Mouse (Mus musculus): ENCODE data around the gene Id3.

The Id3 gene

DNA sequence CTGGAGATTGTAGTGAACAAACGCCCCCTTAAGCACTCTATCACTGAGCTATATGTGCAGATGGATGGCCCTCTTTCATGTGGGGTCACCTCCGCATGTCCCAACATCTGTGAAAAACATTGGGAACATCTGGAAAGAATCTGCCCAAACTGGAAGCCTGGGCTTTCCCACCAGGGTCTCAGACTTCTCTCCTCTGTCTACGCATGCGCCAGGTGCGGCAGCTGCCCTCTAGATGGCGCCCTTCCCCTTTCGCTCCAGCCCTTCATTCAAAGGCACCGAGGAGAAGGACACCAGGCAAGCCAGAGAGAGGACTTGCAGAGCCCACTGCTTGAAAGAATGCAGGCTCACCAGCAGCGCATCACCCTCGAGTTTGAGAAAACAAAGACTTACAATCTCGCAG is 20.2 kb downstream of the Id3 start:
- peak; percentile 95 for TF ChIP-seq CTCF (conservative IDR thresholded peaks at IDR 0.05; ENCODE audit: low read length)
- no peak for TF ChIP-seq NANOG (IDR thresholded peaks at IDR 0.05; ENCODE audit: borderline replicate concordance, low read length)
- TF ChIP-seq POU5F1 (IDR thresholded peaks at IDR 0.05; ENCODE audit: borderline replicate concordance, low read length): no peak
- Histone ChIP-seq H3K4me1 (replicated peaks; ENCODE audit: low read depth, low read length) (peaks cover 42% of the 10 kb centered on the region), H3K36me3 (ENCODE audit: insufficient read depth, low read length) (no peaks in the 10 kb centered on the region), H3K4me3 (replicated peaks; ENCODE audit: low read length) (no peak overlapping the region), H3K9me3 (ENCODE audit: low read length) (no peaks in the 10 kb centered on the region), H3K27me3 (ENCODE audit: insufficient read depth, low read length) (no peaks in the 10 kb centered on the region)

DNA sequence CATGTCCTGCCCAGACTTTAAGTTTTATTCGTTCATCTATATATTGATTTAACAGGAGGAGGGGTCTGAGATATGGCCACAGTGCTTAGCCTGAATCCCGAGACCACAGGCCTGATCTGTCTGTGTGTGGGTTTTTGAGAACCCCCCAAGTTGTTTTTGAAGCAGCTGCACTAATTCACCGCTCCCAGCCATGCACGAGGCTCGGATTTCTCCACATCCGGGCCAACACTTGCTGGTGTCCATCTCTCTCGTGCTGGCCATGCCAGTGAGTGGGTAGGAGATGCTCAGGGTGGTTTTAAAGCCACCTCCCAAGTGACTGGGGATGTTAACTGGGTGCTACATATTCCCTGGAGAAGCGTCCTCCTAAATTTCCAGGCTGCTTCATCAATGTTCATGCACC is 21.7 kb downstream of the Id3 start:
- Histone ChIP-seq H3K4me3 (replicated peaks; ENCODE audit: low read length) (no peak overlapping the region), H3K4me1 (replicated peaks; ENCODE audit: low read depth, low read length) (peaks cover 40% of the 10 kb centered on the region), H3K36me3 (ENCODE audit: insufficient read depth, low read length) (no peaks in the 10 kb centered on the region), H3K9me3 (ENCODE audit: low read length) (no peaks in the 10 kb centered on the region), H3K27me3 (ENCODE audit: insufficient read depth, low read length) (peaks cover 3% of the 10 kb centered on the region; the same call in 1 of the 2 replicates)
- TF ChIP-seq POU5F1 (IDR thresholded peaks at IDR 0.05; ENCODE audit: borderline replicate concordance, low read length) (no peak), CTCF (conservative IDR thresholded peaks at IDR 0.05; ENCODE audit: low read length) (no peak), NANOG (IDR thresholded peaks at IDR 0.05; ENCODE audit: borderline replicate concordance, low read length) (no peak)

GRCm38 (mm10) chr4:136167701-136168100 is 24.4 kb downstream of the Id3 start:
- TF ChIP-seq CTCF (conservative IDR thresholded peaks at IDR 0.05; ENCODE audit: low read length) (no peak), POU5F1 (IDR thresholded peaks at IDR 0.05; ENCODE audit: borderline replicate concordance, low read length) (no peak), NANOG (IDR thresholded peaks at IDR 0.05; ENCODE audit: borderline replicate concordance, low read length) (no peak)
- Histone ChIP-seq H3K9me3 (ENCODE audit: low read length) (no peaks in the 10 kb centered on the region), H3K27me3 (ENCODE audit: insufficient read depth, low read length) (peaks cover 5% of the 10 kb centered on the region; the same call in 1 of the 2 replicates), H3K4me1 (replicated peaks; ENCODE audit: low read depth, low read length) (peaks cover 49% of the 10 kb centered on the region), H3K36me3 (ENCODE audit: insufficient read depth, low read length) (no peaks in the 10 kb centered on the region), H3K4me3 (replicated peaks; ENCODE audit: low read length) (no peak overlapping the region)

- no peaks in the 10 kb centered on the region for H3K9me3 ChIP-seq (ENCODE audit: low read length)
- H3K27me3 ChIP-seq (ENCODE audit: insufficient read depth, low read length): peaks cover 5% of the 10 kb centered on the region; the same call in 1 of the 2 replicates
- H3K4me3 ChIP-seq (replicated peaks; ENCODE audit: low read length): no peak overlapping the region
- peaks cover 59% of the 10 kb centered on the region for H3K4me1 ChIP-seq (replicated peaks; ENCODE audit: low read depth, low read length)
- H3K36me3 ChIP-seq (ENCODE audit: insufficient read depth, low read length): no peaks in the 10 kb centered on the region; the same call in 1 of the 2 replicates
- TF ChIP-seq CTCF (conservative IDR thresholded peaks at IDR 0.05; ENCODE audit: low read length): no peak
- TF ChIP-seq NANOG (IDR thresholded peaks at IDR 0.05; ENCODE audit: borderline replicate concordance, low read length): no peak
- TF ChIP-seq POU5F1 (IDR thresholded peaks at IDR 0.05; ENCODE audit: borderline replicate concordance, low read length): no peak
Measured at GRCm38 (mm10) chr4:136170401-136170800, 27.1 kb downstream of the Id3 start.

GRCm38 (mm10) chr4:136171455-136171854 is 28.2 kb downstream of the Id3 start:
- TF ChIP-seq POU5F1 (IDR thresholded peaks at IDR 0.05; ENCODE audit: borderline replicate concordance, low read length): no peak
- TF ChIP-seq NANOG (IDR thresholded peaks at IDR 0.05; ENCODE audit: borderline replicate concordance, low read length): no peak
- TF ChIP-seq CTCF (conservative IDR thresholded peaks at IDR 0.05; ENCODE audit: low read length): no peak
- peaks cover 62% of the 10 kb centered on the region for H3K4me1 ChIP-seq (replicated peaks; ENCODE audit: low read depth, low read length)
- H3K4me3 ChIP-seq (replicated peaks; ENCODE audit: low read length): peak overlapping the region; percentile 57
- H3K36me3 ChIP-seq (ENCODE audit: insufficient read depth, low read length): peaks cover 3% of the 10 kb centered on the region
- peaks cover 5% of the 10 kb centered on the region; the same call in 1 of the 2 replicates for H3K27me3 ChIP-seq (ENCODE audit: insufficient read depth, low read length)
- no peaks in the 10 kb centered on the region for H3K9me3 ChIP-seq (ENCODE audit: low read length)

DNA sequence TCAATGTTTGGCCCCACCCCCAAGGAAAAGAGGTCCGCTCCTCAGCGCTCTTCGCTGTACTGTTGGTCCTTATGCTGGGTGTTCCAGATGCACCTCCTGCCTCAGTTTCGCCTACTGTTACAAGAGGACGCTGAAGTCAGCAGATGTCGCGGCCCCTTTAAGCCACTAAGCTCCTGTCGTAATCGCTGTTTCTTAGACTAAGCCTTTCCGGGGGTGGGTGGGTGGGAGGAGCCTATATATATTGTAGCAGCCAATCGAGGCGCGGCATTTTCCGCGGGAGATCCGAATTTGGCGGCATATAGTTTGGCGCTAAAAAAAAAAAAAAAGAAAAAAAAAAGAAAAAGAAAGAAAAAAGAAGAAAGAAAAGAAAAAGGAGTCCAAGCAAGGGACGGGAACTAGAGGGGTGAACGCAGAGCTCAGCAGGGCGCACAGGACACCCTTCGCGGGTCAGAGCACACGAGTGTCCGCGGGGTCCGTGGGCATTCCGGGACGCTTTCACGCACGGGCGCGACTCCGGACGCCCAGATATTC is 28.8 kb downstream of the Id3 start, which contains the start of gene E2f2:
E2f2 (plus strand) TSS at position 384 of the 531 bp plus-strand sequence.
- peaks cover 5% of the 10 kb centered on the region for H3K36me3 ChIP-seq (ENCODE audit: insufficient read depth, low read length)
- TF ChIP-seq CTCF (conservative IDR thresholded peaks at IDR 0.05; ENCODE audit: low read length): no peak
- no peak for TF ChIP-seq POU5F1 (IDR thresholded peaks at IDR 0.05; ENCODE audit: borderline replicate concordance, low read length)
- TF ChIP-seq NANOG (IDR thresholded peaks at IDR 0.05; ENCODE audit: borderline replicate concordance, low read length): no peak
- no peaks in the 10 kb centered on the region for H3K9me3 ChIP-seq (ENCODE audit: low read length)
- peak within 1 kb of the TSS; percentile 91 for H3K4me3 ChIP-seq (replicated peaks; ENCODE audit: low read length)
- peaks cover 5% of the 10 kb centered on the region; the same call in 1 of the 2 replicates for H3K27me3 ChIP-seq (ENCODE audit: insufficient read depth, low read length)
- peaks cover 68% of the 10 kb centered on the region for H3K4me1 ChIP-seq (replicated peaks; ENCODE audit: low read depth, low read length)

DNA sequence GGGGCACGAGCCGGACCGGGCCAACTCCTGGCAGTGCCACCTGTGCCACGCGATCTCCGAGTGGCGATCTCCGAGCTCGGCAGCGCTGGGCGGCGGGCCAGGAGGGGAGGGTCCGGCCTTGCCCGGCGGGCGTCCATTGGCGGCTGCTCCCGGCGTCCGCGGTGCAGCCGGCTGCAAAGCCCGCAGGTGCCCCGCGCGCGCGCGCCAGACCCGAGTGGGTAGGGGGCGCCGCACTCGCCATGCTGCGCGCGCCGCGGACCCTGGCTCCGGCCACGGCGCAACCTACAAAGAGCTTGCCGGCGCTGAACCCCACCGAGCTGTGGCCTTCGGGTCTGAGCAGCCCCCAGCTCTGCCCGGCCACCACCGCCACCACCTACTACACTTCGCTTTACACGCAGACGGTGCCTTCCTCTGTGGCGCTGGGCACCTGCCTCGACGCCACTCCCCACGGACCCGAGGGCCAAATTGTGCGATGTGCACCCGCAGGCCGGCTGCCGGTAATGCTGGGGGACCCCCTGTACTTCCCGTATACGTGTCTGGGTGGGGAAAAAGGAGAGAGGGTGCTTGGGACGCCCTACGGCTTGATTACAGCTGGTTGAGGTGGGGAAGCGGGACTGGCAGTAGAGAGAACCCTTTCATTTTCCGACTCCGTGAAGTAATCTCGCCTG is 29.4 kb downstream of the Id3 start:
- no peak for TF ChIP-seq CTCF (conservative IDR thresholded peaks at IDR 0.05; ENCODE audit: low read length)
- no peak for TF ChIP-seq POU5F1 (IDR thresholded peaks at IDR 0.05; ENCODE audit: borderline replicate concordance, low read length)
- TF ChIP-seq NANOG (IDR thresholded peaks at IDR 0.05; ENCODE audit: borderline replicate concordance, low read length): no peak
- H3K4me1 ChIP-seq (replicated peaks; ENCODE audit: low read depth, low read length): peaks cover 74% of the 10 kb centered on the region

DNA sequence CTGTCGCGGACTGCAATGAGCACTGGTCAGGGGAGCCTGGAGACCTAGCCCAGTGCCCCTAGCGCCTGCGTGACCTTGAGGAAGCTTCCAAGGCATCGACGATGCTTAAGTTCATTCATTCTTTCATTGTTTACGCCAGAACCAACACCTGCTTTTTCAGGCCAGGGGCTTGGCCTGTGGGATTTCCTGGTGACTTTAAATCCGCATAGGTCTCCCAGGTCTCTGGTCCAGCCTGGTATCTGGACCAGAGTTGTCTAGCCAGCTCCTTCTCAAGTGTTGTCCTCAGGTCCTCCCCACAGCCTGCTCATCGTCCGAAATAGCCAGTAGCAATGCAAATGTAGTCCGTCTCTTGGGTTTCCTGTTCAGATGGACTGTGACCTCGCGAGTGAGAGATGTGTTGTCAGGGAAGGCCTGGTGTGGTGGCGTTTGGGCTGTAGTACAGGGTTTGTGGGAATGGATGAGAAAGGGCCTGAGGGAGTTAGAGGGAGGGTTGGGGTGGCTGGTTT is 30.0 kb downstream of the Id3 start:
- Histone ChIP-seq H3K27me3 (ENCODE audit: insufficient read depth, low read length) (peaks cover 5% of the 10 kb centered on the region; the same call in 1 of the 2 replicates), H3K36me3 (ENCODE audit: insufficient read depth, low read length) (peaks cover 5% of the 10 kb centered on the region), H3K4me1 (replicated peaks; ENCODE audit: low read depth, low read length) (peaks cover 80% of the 10 kb centered on the region), H3K4me3 (replicated peaks; ENCODE audit: low read length) (peak overlapping the region; percentile 91), H3K9me3 (ENCODE audit: low read length) (no peaks in the 10 kb centered on the region)
- no peak for TF ChIP-seq POU5F1 (IDR thresholded peaks at IDR 0.05; ENCODE audit: borderline replicate concordance, low read length)
- no peak for TF ChIP-seq NANOG (IDR thresholded peaks at IDR 0.05; ENCODE audit: borderline replicate concordance, low read length)
- TF ChIP-seq CTCF (conservative IDR thresholded peaks at IDR 0.05; ENCODE audit: low read length): no peak

More for the DNA sequence above, 29.4 kb downstream of the Id3 start:
- Histone ChIP-seq H3K4me3 (replicated peaks; ENCODE audit: low read length) (peak overlapping the region; percentile 91), H3K36me3 (ENCODE audit: insufficient read depth, low read length) (peaks cover 5% of the 10 kb centered on the region), H3K9me3 (ENCODE audit: low read length) (no peaks in the 10 kb centered on the region), H3K27me3 (ENCODE audit: insufficient read depth, low read length) (peaks cover 5% of the 10 kb centered on the region; the same call in 1 of the 2 replicates)
